Mouse (Mus musculus) T-cell, adult 2 months (primary cell): ENCODE measurements around the gene Nfe2l1.

Experiments used
- DNase-seq: peaks from one replicate; pipeline ENCODE4 v3.0.0; 2022; ENCODE audit warnings: low spot score

Nfe2l1 gene

GRCm38 (mm10) chr11:96847240-96847639 is 17.5 kb upstream of the Nfe2l1 start:
- DNase-seq = no peak

GRCm38 (mm10) chr11:96843627-96844026 is 13.9 kb upstream of the Nfe2l1 start:
- DNase-seq = no peak

GRCm38 (mm10) chr11:96840290-96840689 is 10.5 kb upstream of the Nfe2l1 start:
- DNase-seq = no peak

- DNase-seq = no peak
Measured at GRCm38 (mm10) chr11:96839877-96840276, 10.1 kb upstream of the Nfe2l1 start.

- DNase-seq = no peak
Measured at GRCm38 (mm10) chr11:96839428-96839827, 9.7 kb upstream of the Nfe2l1 start.

- no peak for DNase-seq
Measured at GRCm38 (mm10) chr11:96838341-96838740, 8.6 kb upstream of the Nfe2l1 start.

GRCm38 (mm10) chr11:96837298-96837697 is 7.5 kb upstream of the Nfe2l1 start:
- DNase-seq = no peak

- no peak for DNase-seq
Measured at GRCm38 (mm10) chr11:96834127-96834526, 4.4 kb upstream of the Nfe2l1 start.

- peak; percentile 47 for DNase-seq
Measured at GRCm38 (mm10) chr11:96832973-96833372, 3.2 kb upstream of the Nfe2l1 start.

GRCm38 (mm10) chr11:96832541-96832940 is 2.8 kb upstream of the Nfe2l1 start:
- DNase-seq = no peak

- no peak for DNase-seq
Measured at GRCm38 (mm10) chr11:96831516-96831915, 1.7 kb upstream of the Nfe2l1 start.

GRCm38 (mm10) chr11:96830539-96831216 is 910 bp upstream of the Nfe2l1 start:
- DNase-seq = no peak

- DNase-seq = peak; percentile 36
Measured at GRCm38 (mm10) chr11:96829403-96829812, 360 bp downstream of the Nfe2l1 start.

GRCm38 (mm10) chr11:96828881-96829280 is 887 bp downstream of the Nfe2l1 start:
- DNase-seq = no peak

GRCm38 (mm10) chr11:96827917-96828316 is 1.9 kb downstream of the Nfe2l1 start:
- no peak for DNase-seq

- DNase-seq = no peak
Measured at GRCm38 (mm10) chr11:96827062-96827581, 2.6 kb downstream of the Nfe2l1 start.

- no peak for DNase-seq
Measured at GRCm38 (mm10) chr11:96826481-96826880, 3.3 kb downstream of the Nfe2l1 start.

- no peak for DNase-seq
Measured at GRCm38 (mm10) chr11:96824783-96825495, 4.8 kb downstream of the Nfe2l1 start.

- DNase-seq = peak; percentile 87
Measured at GRCm38 (mm10) chr11:96823880-96824782, 5.6 kb downstream of the Nfe2l1 start.

GRCm38 (mm10) chr11:96823471-96823837 is 6.3 kb downstream of the Nfe2l1 start:
- no peak for DNase-seq

GRCm38 (mm10) chr11:96822675-96823470 is 6.9 kb downstream of the Nfe2l1 start:
- no peak for DNase-seq

- no peak for DNase-seq
Measured at GRCm38 (mm10) chr11:96821956-96822355, 7.8 kb downstream of the Nfe2l1 start.
